Mouse (Mus musculus) neural tube, embryonic 11.5 days (tissue): ENCODE data around the gene Nom1. TPM values are rescaled to one million over a fixed set of nuclear protein-coding genes. Genes with fewer than 3 reads are reported as not detected.
"Not testable (repeated sequence)": the region's sequence is repeated elsewhere in the genome, so short reads cannot be mapped to it uniquely, and the experiment has no call there.

Experiments
- ATAC-seq: fragments of 200-750 bp; cut with Nextera tagmentation; 2 replicates; pipeline ENCODE4 v1.8.0; 2017; ENCODE audit warnings: moderate number of reproducible peaks, mild to moderate bottlenecking, moderate TSS enrichment, moderate library complexity; ENCODE audit not compliant: insufficient read depth, low FRiP score, low TSS enrichment
- DNase-seq: peaks from one replicate; pipeline ENCODE4 v3.0.0-alpha.2; 2015; ENCODE audit warnings: low spot score
- H3K27ac ChIP-seq: fragments of 300-500 bp; sonication (generic); 2 replicates; pipeline ENCODE4 v1.5.1; 2014; ENCODE audit warnings: low read depth, mild to moderate bottlenecking, low read length
- H3K27me3 ChIP-seq: fragments of 300-500 bp; sonication (generic); 2 replicates; pipeline ENCODE4 v1.6.1; 2014; ENCODE audit warnings: mild to moderate bottlenecking, low read length, mixed read lengths; ENCODE audit not compliant: control insufficient read depth, insufficient read depth
- H3K36me3 ChIP-seq: fragments of 300-500 bp; sonication (generic); 2 replicates; pipeline ENCODE4 v1.6.1; 2014; ENCODE audit warnings: mild to moderate bottlenecking, low read length, moderate library complexity, mixed read lengths; ENCODE audit not compliant: control insufficient read depth, insufficient read depth
- H3K4me1 ChIP-seq: fragments of 300-500 bp; sonication (generic); 2 replicates; pipeline ENCODE4 v1.6.1; 2014; ENCODE audit warnings: low read length, mixed read lengths; ENCODE audit not compliant: control insufficient read depth, insufficient read depth
- H3K4me2 ChIP-seq: fragments of 300-500 bp; sonication (generic); 2 replicates; pipeline ENCODE4 v1.6.1; 2014; ENCODE audit warnings: low read depth, mild to moderate bottlenecking, moderate library complexity
- H3K4me3 ChIP-seq: fragments of 300-500 bp; sonication (generic); 2 replicates; pipeline ENCODE4 v1.5.1; 2014; ENCODE audit warnings: low read depth, low read length
- H3K9ac ChIP-seq: fragments of 300-500 bp; sonication (generic); 2 replicates; pipeline ENCODE4 v1.6.1; 2014; ENCODE audit warnings: mild to moderate bottlenecking, low read length
- H3K9me3 ChIP-seq: fragments of 300-500 bp; sonication (generic); 2 replicates; pipeline ENCODE4 v1.6.1; 2016; ENCODE audit warnings: low read length; ENCODE audit not compliant: control insufficient read depth
- WGBS: fragments of 180-500 bp; shearing (Covaris S2); extraction: QIAGEN DNeasy Blood & Tissue Kit; methylation state at CpG from one replicate; pipeline ENCODE4 v1.1.7; 2014; 5-methylcytosine and 5-hydroxymethylcytosine counted together
- polyA plus RNA-seq: library from polyadenylated mRNA; unstranded; fragments of >200 nt; fragmentation: Nextera tagmentation; extraction: Ambion mirVana; gene quantifications from 2 replicates; pipeline ENCODE4 v1.2.1, GENCODE M21; 2014

The Nom1 gene
- polyA plus RNA-seq, 1 experiment from 2014 or later, result 26.7 TPM

DNA sequence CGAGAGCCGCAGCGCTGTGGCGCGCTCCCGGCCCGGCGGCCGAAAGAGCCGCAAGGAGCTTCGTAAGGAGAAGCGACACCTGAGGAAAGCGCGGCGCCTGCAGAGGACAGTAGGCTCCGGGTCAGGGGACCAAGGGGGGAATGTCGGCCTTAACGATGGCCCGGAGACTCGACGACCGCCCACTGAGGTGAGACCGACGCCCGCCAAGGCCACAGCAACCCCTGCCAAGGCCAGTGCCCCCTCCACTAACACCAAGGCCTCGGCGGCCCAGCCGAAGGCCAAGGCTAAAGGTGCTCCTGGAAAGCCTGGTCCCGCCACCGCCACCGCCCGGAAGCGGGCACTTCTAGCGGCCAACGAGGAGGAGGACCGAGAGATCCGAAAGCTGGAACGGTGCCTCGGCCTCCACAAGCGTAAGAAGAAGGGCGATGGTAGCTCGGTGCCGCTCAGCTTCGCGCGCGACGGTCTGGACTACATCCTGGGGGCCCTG, 451 bp downstream of the Nom1 start:
- under 1% methylated on average over 48 of the region's 48 CpGs for WGBS
- H3K4me2 ChIP-seq, result peak overlapping the region; percentile 92
- H3K4me3 ChIP-seq, result peak overlapping the region; percentile 83
- H3K36me3 ChIP-seq, result peaks cover 3% of the 10 kb centered on the region
- H3K27ac ChIP-seq, result no peak overlapping the region
- no peaks in the 10 kb centered on the region for H3K27me3 ChIP-seq
- H3K9ac ChIP-seq, result peak overlapping the region; percentile 78
- H3K4me1 ChIP-seq, result peaks cover 9% of the 10 kb centered on the region
- DNase-seq (no peak), ATAC-seq (peak; percentile 55; the same call in 1 of the 2 replicates)
- H3K9me3 ChIP-seq, result no peaks in the 10 kb centered on the region

DNA sequence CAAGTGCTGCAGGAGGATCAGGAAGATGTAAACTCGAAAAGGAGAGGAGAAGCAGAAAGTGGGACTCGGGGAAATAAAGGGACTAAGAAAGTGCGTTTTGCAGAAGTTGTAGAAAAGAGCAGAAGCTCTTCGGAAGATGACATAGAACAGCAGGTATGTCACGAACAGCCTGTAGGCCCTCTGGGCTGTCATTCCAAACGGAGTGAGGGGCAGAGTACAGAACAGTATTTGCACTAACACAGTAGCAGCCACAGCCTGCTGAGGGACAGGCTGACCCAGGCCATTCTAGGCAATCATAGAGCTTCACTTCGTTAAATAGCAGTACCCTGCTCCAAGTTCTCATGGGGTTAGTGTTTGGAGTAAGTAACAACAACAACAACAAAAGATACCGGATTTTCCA, 1.0 kb downstream of the Nom1 start:
- H3K27me3 ChIP-seq, result no peaks in the 10 kb centered on the region
- DNase-seq, result no peak
- H3K36me3 ChIP-seq, result peaks cover 5% of the 10 kb centered on the region
- WGBS, result 54% methylated on average over 8 of the region's 8 CpGs
- H3K9me3 ChIP-seq, result no peaks in the 10 kb centered on the region
- H3K9ac ChIP-seq, result peak overlapping the region; percentile 78
- peaks cover 9% of the 10 kb centered on the region for H3K4me1 ChIP-seq
- no peak overlapping the region for H3K27ac ChIP-seq
- peak overlapping the region; percentile 92 for H3K4me2 ChIP-seq
- peak overlapping the region; percentile 83 for H3K4me3 ChIP-seq
- ATAC-seq, result no peak

DNA sequence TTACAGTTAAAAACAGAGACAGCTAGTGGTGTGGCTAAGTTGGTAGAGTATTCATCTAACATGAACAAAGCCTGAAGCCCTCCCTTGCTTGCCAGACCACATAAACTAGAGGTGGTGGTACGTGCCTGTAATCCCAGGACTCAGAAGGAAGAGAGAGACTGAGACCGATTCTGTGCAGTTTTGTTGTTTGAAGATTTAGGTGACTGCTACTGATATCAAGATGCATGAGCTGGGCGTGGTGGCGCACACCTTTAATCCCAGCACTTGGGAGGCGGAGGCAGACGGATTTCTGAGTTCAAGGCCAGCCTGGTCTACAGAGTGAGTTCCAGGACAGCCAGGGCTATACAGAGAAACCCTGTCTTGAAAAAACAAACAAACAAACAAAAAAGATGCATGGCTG, 2.3 kb downstream of the Nom1 start:
- not testable (repeated sequence) for H3K9me3 ChIP-seq, H3K4me2 ChIP-seq, H3K27me3 ChIP-seq, H3K4me1 ChIP-seq, H3K4me3 ChIP-seq, ATAC-seq, H3K36me3 ChIP-seq, H3K27ac ChIP-seq, H3K9ac ChIP-seq, DNase-seq
- WGBS, result 92% methylated on average over 6 of the region's 6 CpGs

DNA sequence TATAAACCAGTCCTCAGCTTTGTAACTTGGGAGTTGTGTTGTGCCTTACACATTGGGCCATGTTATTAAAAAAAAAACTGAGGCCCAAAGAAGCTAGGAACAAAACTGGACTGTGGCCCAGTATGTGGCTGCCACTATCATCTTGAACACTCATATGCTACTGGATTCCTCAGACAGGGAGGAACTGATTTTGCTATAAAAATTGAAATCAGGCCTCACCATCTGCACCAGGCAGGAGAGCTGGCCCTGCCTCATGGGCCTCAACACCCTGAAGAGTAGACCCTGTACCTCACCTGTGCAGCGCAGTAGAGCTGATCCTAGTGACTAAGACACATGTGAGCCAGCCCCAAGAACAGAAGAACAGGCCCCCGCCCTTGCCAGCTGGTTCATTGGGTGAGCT, 10.8 kb downstream of the Nom1 start:
- Histone ChIP-seq H3K27ac (no peak overlapping the region), H3K9me3 (no peaks in the 10 kb centered on the region), H3K4me3 (no peak overlapping the region), H3K4me1 (no peaks in the 10 kb centered on the region), H3K4me2 (no peak overlapping the region), H3K27me3 (no peaks in the 10 kb centered on the region), H3K9ac (no peak overlapping the region), H3K36me3 (peaks cover 19% of the 10 kb centered on the region)
- 94% methylated on average over 2 of the region's 2 CpGs for WGBS
- DNase-seq (no peak), ATAC-seq (no peak)

DNA sequence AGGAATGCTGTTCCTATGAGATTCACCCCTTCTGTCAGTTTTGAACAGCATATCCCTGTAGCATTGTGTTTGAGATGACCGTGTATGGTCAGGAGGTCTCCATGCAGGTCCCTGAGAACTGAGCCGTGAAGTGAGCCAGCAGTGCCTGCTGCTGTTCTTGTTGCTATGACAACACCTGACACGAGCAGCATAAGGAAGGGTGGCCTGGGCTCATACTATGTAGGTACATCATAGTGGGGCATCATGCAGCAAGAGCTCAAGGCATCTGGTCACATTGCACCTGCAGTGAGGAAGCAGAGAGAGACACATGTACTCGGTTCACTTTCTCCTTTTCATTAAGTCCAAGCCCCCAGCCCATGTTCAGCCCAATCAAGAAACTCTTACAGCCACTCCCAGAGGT, 17.9 kb downstream of the Nom1 start:
- DNase-seq (no peak), ATAC-seq (no peak)
- no peaks in the 10 kb centered on the region for H3K4me1 ChIP-seq
- no peak overlapping the region for H3K9ac ChIP-seq
- no peak overlapping the region for H3K27ac ChIP-seq
- 71% methylated on average over 4 of the region's 4 CpGs for WGBS
- peaks cover 6% of the 10 kb centered on the region for H3K36me3 ChIP-seq
- no peaks in the 10 kb centered on the region for H3K27me3 ChIP-seq
- no peaks in the 10 kb centered on the region for H3K9me3 ChIP-seq
- H3K4me2 ChIP-seq, result no peak overlapping the region
- H3K4me3 ChIP-seq, result no peak overlapping the region

DNA sequence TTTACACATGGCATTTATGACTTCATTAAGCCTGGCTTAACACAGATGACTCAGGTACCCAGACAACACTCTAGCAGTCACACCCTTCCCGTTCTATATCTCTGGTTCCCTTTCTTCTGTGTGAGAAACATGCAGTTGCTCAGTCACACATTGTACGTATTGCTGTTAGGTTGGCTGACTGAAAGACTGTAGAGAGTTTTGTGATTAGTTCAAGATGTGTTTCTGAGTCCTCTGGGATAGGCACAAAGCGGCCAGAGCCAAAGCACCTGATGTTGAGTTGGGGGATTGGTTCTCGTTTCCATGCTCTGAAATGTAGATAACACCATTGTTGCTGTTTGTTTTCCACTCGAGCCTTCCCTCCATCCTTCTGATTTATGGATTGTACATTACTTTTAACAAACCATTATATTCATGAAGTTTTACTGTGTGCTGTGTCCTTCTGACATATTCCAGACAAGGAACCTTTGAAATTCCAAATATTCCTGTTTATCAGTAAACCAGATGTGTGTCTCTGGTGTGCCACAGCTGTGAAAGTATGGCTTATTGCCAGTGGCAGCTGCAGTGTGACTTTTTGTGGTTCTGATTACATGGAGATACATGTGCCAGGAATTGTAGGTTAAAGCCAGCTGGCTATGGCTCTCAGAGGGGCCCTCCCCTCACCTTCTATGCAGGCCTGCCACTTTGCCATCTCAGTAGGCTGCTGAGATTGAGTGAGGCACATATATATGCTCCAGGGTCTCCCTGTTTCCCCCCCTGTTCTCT, 22.6 kb downstream of the Nom1 start:
- ATAC-seq, result no peak
- Histone ChIP-seq H3K27me3 (no peaks in the 10 kb centered on the region), H3K4me2 (no peak overlapping the region), H3K4me1 (no peaks in the 10 kb centered on the region), H3K9me3 (no peaks in the 10 kb centered on the region), H3K9ac (no peak overlapping the region), H3K4me3 (no peak overlapping the region), H3K27ac (no peak overlapping the region), H3K36me3 (peaks cover 2% of the 10 kb centered on the region)
- WGBS, result 83% methylated on average over 5 of the region's 5 CpGs
- DNase-seq, result no peak

DNA sequence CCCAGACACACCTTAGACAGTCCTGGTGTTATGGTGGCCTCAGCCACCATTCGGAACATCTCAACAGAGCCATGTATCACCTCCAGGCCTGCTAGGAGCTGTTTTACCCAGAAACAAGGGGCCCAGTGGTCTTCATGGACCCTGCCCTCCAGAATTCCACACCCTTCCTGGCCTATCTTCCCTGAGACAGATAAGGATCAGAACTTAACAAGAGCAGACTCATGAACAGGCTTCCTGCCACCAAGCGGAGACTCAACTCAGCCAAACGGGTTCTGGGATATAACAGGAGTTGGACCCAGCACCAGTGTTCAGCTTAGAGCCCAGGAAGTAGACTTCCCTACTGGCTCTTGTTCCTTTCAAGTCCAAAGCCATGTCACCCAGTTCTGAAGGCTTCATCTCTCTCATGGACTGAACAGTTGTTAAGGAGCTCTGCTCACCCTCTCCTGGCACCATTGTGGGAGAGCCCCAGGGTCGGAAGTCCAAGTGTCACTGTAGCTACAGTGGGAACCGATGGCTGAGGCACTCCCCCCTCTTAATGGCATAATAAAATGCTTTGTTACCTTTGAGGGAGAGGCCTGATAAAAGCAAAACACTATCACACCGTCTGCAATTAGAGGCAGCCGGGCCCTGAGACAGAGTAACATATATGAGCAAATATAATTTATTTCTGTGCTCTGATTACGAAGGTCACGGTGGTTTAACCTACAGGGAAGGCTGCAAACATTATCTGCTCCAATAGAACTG, 28.7 kb downstream of the Nom1 start:
- no peak for ATAC-seq
- Histone ChIP-seq H3K9ac (no peak overlapping the region), H3K36me3 (no peaks in the 10 kb centered on the region; the same call in 1 of the 2 replicates), H3K9me3 (no peaks in the 10 kb centered on the region), H3K27me3 (peaks cover 20% of the 10 kb centered on the region), H3K27ac (no peak overlapping the region), H3K4me1 (0 out of 2 replicates have a peak, but pooled peaks cover 2% of the 10 kb centered on the region), H3K4me2 (no peak overlapping the region), H3K4me3 (no peak overlapping the region)
- no peak for DNase-seq
- 54% methylated on average over 9 of the region's 9 CpGs for WGBS

DNA sequence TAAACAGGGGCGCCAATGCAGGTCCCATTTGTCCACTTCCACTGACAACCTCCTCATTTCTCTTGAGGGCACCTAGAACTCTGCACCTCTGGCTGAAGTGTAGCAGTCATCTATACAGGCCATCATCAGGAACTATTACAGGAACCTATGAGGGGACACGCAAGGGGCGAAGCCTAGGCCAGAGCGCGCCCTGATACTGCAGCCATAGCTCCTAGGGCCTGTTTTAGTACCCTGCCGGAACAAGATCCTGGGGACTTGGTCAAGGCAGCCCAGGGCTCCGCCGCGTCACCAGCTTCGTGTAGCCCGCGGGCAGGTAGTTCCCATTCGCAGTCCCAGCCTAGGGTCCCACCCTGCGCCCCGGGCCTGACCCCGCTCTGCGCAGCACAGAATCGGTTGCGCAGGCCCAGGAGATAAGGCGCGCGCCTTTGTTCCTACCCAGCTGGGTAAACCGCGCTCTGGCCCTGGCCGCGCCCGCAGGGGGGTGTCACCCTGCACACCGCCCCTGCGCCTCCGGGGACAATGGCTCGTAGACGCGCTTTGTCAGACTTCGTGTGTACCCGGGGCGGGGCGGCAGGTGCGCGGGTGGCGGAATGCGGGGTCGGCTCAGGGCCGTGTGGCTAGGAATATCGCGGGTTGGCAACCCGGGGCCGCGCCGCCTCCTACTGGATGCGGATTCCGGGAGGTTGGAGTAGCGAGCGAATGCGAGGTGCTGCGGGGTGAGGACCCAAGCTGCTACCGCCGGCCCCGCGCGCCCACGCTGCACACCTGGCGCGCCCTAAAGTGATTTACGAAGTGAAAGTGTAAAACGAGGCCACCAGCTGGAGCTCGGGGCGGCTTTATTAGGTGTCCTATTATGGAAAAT, 33.3 kb downstream of the Nom1 start:
- WGBS, result 3% methylated on average over 64 of the region's 67 CpGs
- Histone ChIP-seq H3K27me3 (peaks cover 66% of the 10 kb centered on the region), H3K4me1 (peaks cover 5% of the 10 kb centered on the region; the same call in 1 of the 2 replicates), H3K4me3 (peak overlapping the region; percentile 31), H3K9me3 (no peaks in the 10 kb centered on the region), H3K36me3 (no peaks in the 10 kb centered on the region), H3K27ac (no peak overlapping the region), H3K9ac (peak overlapping the region; percentile 14; the same call in 1 of the 2 replicates), H3K4me2 (peak overlapping the region; percentile 59)
- ATAC-seq (peak; percentile 65), DNase-seq (peak; percentile 49)
